Mouse (Mus musculus) limb, embryonic 10.5 days (tissue): ENCODE measurements around the gene Trit1. TPM values are rescaled to one million over a fixed set of nuclear protein-coding genes. Genes with fewer than 3 reads are reported as not detected.

Experiments used
- DNase-seq: peaks from one replicate; pipeline ENCODE4 v3.0.0-alpha.2; 2017; ENCODE audit warnings: low spot score
- H3K27ac ChIP-seq: fragments of 300-500 bp; sonication (generic); 2 replicates; pipeline ENCODE4 v1.5.1; 2016; ENCODE audit warnings: mild to moderate bottlenecking
- H3K27me3 ChIP-seq: fragments of 300-500 bp; sonication (generic); 2 replicates; pipeline ENCODE4 v1.6.1; 2016; ENCODE audit warnings: low read depth, mild to moderate bottlenecking; ENCODE audit not compliant: poor library complexity, severe bottlenecking
- H3K36me3 ChIP-seq: fragments of 300-500 bp; sonication (generic); 2 replicates; pipeline ENCODE4 v1.6.1; 2016; ENCODE audit warnings: mild to moderate bottlenecking, moderate library complexity
- H3K4me1 ChIP-seq: fragments of 300-500 bp; sonication (generic); 2 replicates; pipeline ENCODE4 v1.6.1; 2016
- H3K4me3 ChIP-seq: fragments of 300-500 bp; sonication (generic); 2 replicates; pipeline ENCODE4 v1.5.1; 2016; ENCODE audit warnings: mild to moderate bottlenecking, moderate library complexity
- H3K9me3 ChIP-seq: fragments of 300-500 bp; sonication (generic); replicated peaks from 2 replicates; pipeline ENCODE4 v1.6.1; 2016; ENCODE audit warnings: mild to moderate bottlenecking
- WGBS: fragments of 180-500 bp; shearing (Covaris S2); methylation state at CpG from one replicate; pipeline ENCODE4 v1.1.7; 2016; 5-methylcytosine and 5-hydroxymethylcytosine counted together
- polyA plus RNA-seq: library from polyadenylated mRNA; unstranded; fragments of >200 nt; fragmentation: Nextera tagmentation; extraction: Ambion mirVana; gene quantifications from 2 replicates; pipeline ENCODE4 v1.2.1, GENCODE M21; 2016

The Trit1 gene
- polyA plus RNA-seq, 1 experiment from 2014 or later = 17.8 TPM

GRCm38 (mm10) chr4:123071266-123071966 is 55.0 kb downstream of the Trit1 start:
- Histone ChIP-seq H3K4me1 (0 out of 2 replicates have a peak, but pooled peaks cover 4% of the 10 kb centered on the region), H3K27me3 (peaks cover 11% of the 10 kb centered on the region), H3K9me3 (no peaks in the 10 kb centered on the region), H3K4me3 (peak overlapping the region; percentile 21; the same call in 1 of the 2 replicates), H3K27ac (no peak overlapping the region; the same call in 1 of the 2 replicates), H3K36me3 (no peaks in the 10 kb centered on the region)
- no peak for DNase-seq
- 11% methylated on average over 13 of the region's 13 CpGs for WGBS

- Histone ChIP-seq H3K4me1 (no peaks in the 10 kb centered on the region), H3K36me3 (no peaks in the 10 kb centered on the region), H3K9me3 (no peaks in the 10 kb centered on the region), H3K4me3 (no peak overlapping the region), H3K27me3 (peaks cover 6% of the 10 kb centered on the region; the same call in 1 of the 2 replicates), H3K27ac (no peak overlapping the region)
- 75% methylated on average over 8 of the region's 8 CpGs for WGBS
- DNase-seq = no peak
Measured at GRCm38 (mm10) chr4:123076928-123077327, 60.5 kb downstream of the Trit1 start.

GRCm38 (mm10) chr4:123078231-123078630 is 61.8 kb downstream of the Trit1 start:
- Histone ChIP-seq H3K27me3 (peaks cover 6% of the 10 kb centered on the region; the same call in 1 of the 2 replicates), H3K27ac (no peak overlapping the region), H3K9me3 (no peaks in the 10 kb centered on the region), H3K4me3 (no peak overlapping the region), H3K36me3 (no peaks in the 10 kb centered on the region), H3K4me1 (no peaks in the 10 kb centered on the region)
- 81% methylated on average over 4 of the region's 4 CpGs for WGBS
- no peak for DNase-seq

- 52% methylated on average over 13 of the region's 13 CpGs for WGBS
- H3K4me3 ChIP-seq = no peak overlapping the region
- no peak for DNase-seq
- no peaks in the 10 kb centered on the region for H3K36me3 ChIP-seq
- no peak overlapping the region for H3K27ac ChIP-seq
- H3K4me1 ChIP-seq = no peaks in the 10 kb centered on the region
- no peaks in the 10 kb centered on the region for H3K9me3 ChIP-seq
- H3K27me3 ChIP-seq = 0 out of 2 replicates have a peak, but pooled peaks cover 6% of the 10 kb centered on the region
Measured at GRCm38 (mm10) chr4:123080791-123081190, 64.4 kb downstream of the Trit1 start.

GRCm38 (mm10) chr4:123082283-123083163 is 66.1 kb downstream of the Trit1 start:
- H3K27me3 ChIP-seq = 0 out of 2 replicates have a peak, but pooled peaks cover 6% of the 10 kb centered on the region
- 73% methylated on average over 20 of the region's 20 CpGs for WGBS
- no peak overlapping the region for H3K4me3 ChIP-seq
- H3K36me3 ChIP-seq = no peaks in the 10 kb centered on the region
- no peaks in the 10 kb centered on the region for H3K4me1 ChIP-seq
- H3K27ac ChIP-seq = no peak overlapping the region
- H3K9me3 ChIP-seq = no peaks in the 10 kb centered on the region
- DNase-seq = peak; percentile 78

- Histone ChIP-seq H3K27ac (no peak overlapping the region), H3K4me3 (no peak overlapping the region), H3K4me1 (no peaks in the 10 kb centered on the region), H3K36me3 (no peaks in the 10 kb centered on the region), H3K9me3 (no peaks in the 10 kb centered on the region), H3K27me3 (0 out of 2 replicates have a peak, but pooled peaks cover 6% of the 10 kb centered on the region)
- DNase-seq = no peak
- WGBS = 68% methylated on average over 13 of the region's 13 CpGs
Measured at GRCm38 (mm10) chr4:123083323-123083902, 67.0 kb downstream of the Trit1 start.

GRCm38 (mm10) chr4:123085290-123085689 is 68.9 kb downstream of the Trit1 start:
- WGBS = 76% methylated on average over 2 of the region's 2 CpGs
- no peak for DNase-seq
- Histone ChIP-seq H3K27ac (no peak overlapping the region), H3K9me3 (no peaks in the 10 kb centered on the region), H3K36me3 (no peaks in the 10 kb centered on the region), H3K4me3 (no peak overlapping the region), H3K27me3 (0 out of 2 replicates have a peak, but pooled peaks cover 6% of the 10 kb centered on the region), H3K4me1 (no peaks in the 10 kb centered on the region)

GRCm38 (mm10) chr4:123086381-123086780 is 70.0 kb downstream of the Trit1 start:
- DNase-seq = no peak
- Histone ChIP-seq H3K4me1 (no peaks in the 10 kb centered on the region), H3K36me3 (no peaks in the 10 kb centered on the region), H3K27ac (no peak overlapping the region), H3K27me3 (0 out of 2 replicates have a peak, but pooled peaks cover 4% of the 10 kb centered on the region), H3K4me3 (no peak overlapping the region), H3K9me3 (no peaks in the 10 kb centered on the region)
- WGBS = 87% methylated on average over 4 of the region's 4 CpGs

- DNase-seq = no peak
- no peak overlapping the region for H3K4me3 ChIP-seq
- WGBS = 72% methylated on average over 5 of the region's 5 CpGs
Measured at GRCm38 (mm10) chr4:123092621-123093020, 76.2 kb downstream of the Trit1 start.

GRCm38 (mm10) chr4:123093064-123093776 is 76.8 kb downstream of the Trit1 start:
- Histone ChIP-seq H3K27ac (no peak overlapping the region), H3K9me3 (no peaks in the 10 kb centered on the region), H3K4me3 (no peak overlapping the region), H3K36me3 (no peaks in the 10 kb centered on the region), H3K27me3 (no peaks in the 10 kb centered on the region), H3K4me1 (peaks cover 6% of the 10 kb centered on the region; the same call in 1 of the 2 replicates)
- WGBS = 66% methylated on average over 17 of the region's 17 CpGs
- DNase-seq = no peak

More at GRCm38 (mm10) chr4:123092621-123093020, 76.2 kb downstream of the Trit1 start:
- Histone ChIP-seq H3K4me1 (peaks cover 6% of the 10 kb centered on the region; the same call in 1 of the 2 replicates), H3K27ac (no peak overlapping the region), H3K27me3 (no peaks in the 10 kb centered on the region), H3K36me3 (no peaks in the 10 kb centered on the region), H3K9me3 (no peaks in the 10 kb centered on the region)

GRCm38 (mm10) chr4:123093869-123094268 is 77.5 kb downstream of the Trit1 start:
- H3K4me3 ChIP-seq = no peak overlapping the region
- H3K9me3 ChIP-seq = no peaks in the 10 kb centered on the region
- H3K27me3 ChIP-seq = no peaks in the 10 kb centered on the region
- no peak overlapping the region for H3K27ac ChIP-seq
- H3K36me3 ChIP-seq = no peaks in the 10 kb centered on the region
- DNase-seq = no peak
- peaks cover 6% of the 10 kb centered on the region; the same call in 1 of the 2 replicates for H3K4me1 ChIP-seq
- WGBS = 61% methylated on average over 9 of the region's 9 CpGs
